Mouse (Mus musculus): ENCODE data around the gene Ubc.

Ubc gene

GRCm38 (mm10) chr5:125383637-125384420 lies 6.2 kb downstream of the Ubc start:
- DNase-seq (ENCODE audit: low read depth in 2 of 2, low spot score in 2 of 2): no peak

GRCm38 (mm10) chr5:125382673-125383558 lies 7.1 kb downstream of the Ubc start:
- peak in 1 of 2 experiments; percentile 53 for DNase-seq (ENCODE audit: low read depth in 2 of 2, low spot score in 2 of 2)

DNA sequence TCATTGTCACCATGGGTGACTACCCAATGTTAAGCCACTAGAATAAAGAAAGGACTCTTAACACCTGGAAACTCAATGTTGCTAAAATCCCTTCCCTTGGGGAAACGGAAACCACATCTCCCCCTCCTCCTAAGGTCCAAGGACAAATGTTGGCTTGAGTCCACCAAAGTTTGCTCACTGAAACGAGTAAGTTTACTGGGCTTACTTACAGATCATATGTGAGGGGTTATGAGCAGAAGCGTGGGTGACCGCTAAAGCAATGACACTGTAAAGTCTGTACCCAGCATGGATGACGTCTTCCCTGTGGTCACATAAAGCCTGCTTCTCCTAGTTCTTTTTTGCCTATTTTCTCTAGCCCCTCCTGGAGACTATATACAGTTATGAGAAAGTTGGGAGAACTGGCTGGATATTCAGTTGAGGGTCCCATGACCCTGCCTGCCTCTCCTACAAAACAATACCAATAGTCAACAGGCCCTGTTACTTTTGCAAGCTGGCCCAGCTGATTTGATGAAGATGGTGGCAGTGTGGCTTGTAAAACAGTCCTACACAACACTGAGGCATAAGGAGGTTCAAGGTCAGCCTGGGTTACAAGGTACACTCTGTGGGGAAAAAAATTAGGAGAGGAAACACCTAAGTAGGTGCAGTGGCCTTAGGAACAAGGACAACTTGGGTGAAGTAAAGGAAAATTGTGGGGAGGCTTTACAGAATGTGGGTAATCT lies 7.9 kb downstream of the Ubc start:
- DNase-seq (ENCODE audit: low read depth in 2 of 2, low spot score in 2 of 2): no peak

GRCm38 (mm10) chr5:125378919-125379318 lies 11.1 kb downstream of the Ubc start:
- no peak for DNase-seq (ENCODE audit: low read depth in 2 of 2, low spot score in 2 of 2)

DNA sequence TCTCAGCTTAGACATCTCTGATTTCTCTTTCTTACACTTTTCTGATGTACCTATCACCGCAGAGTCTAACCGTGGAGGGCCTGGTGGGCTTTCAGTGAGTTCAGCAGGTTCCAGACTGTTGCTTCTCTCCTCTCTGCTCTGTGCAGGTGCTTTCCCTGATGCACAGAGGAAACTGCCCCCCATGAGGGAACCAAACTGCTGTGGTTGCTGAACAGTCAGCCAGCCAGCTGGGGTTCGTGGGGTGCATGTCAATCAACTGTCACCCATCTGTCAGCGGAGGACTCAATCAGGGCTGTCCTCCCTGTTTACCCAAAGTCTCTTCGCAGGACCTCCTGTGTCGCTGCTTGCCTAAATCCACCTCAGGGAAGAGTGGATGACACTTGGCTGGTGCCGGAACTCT lies 12.8 kb downstream of the Ubc start:
- no peak for DNase-seq (ENCODE audit: low read depth in 2 of 2, low spot score in 2 of 2)

DNA sequence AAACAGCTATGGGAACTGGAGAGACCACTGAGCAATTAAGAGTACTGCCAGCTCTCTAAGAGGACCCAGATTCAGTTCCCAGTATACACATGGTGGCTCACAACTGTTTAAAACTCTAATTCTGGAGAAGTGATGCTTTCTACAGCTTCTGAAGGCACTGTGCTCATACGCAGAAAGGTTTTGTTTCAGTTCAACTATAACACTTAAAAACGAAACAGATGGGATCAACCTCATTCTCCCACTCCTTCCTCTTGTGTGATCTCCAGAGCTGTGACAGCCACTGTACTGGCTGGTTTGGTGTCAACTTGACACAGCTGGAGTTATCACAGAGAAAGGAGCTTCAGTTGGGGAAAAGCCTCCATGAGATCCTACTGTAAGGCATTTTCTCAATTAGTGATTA lies 14.1 kb downstream of the Ubc start:
- no peak for DNase-seq (ENCODE audit: low read depth in 2 of 2, low spot score in 2 of 2)

DNA sequence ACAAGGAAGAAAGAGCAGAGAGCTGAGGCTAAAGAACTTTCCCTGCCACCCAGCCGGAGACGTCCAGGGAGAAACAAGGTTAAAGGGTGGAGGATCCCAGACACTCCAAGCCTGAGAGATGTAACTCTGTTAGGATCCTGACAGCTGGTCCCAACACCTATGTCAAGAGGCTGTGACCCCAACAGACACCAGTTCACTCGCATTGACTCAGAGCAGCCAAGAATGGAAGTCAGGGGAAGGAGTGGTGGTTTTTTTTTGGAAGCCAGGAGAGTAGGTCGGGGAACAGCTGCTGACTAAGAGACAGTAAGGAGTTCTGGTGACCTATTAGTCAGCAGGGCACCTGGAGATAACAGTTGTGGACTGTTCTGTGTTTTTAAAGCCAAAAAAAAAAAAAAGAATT lies 18.0 kb downstream of the Ubc start:
- no peak for DNase-seq (ENCODE audit: low read depth in 2 of 2, low spot score in 2 of 2)

GRCm38 (mm10) chr5:125370950-125371693 lies 18.9 kb downstream of the Ubc start:
- no peak for DNase-seq (ENCODE audit: low read depth in 2 of 2, low spot score in 2 of 2)

- DNase-seq (ENCODE audit: low read depth in 2 of 2, low spot score in 2 of 2): peak; percentile 52 to 72
Observed at GRCm38 (mm10) chr5:125368568-125368967, 21.4 kb downstream of the Ubc start.

GRCm38 (mm10) chr5:125368156-125368555 lies 21.8 kb downstream of the Ubc start:
- no peak for DNase-seq (ENCODE audit: low read depth in 2 of 2, low spot score in 2 of 2)

- no peak for DNase-seq (ENCODE audit: low read depth in 2 of 2, low spot score in 2 of 2)
Observed at GRCm38 (mm10) chr5:125364851-125365429, 25.1 kb downstream of the Ubc start.

GRCm38 (mm10) chr5:125363894-125364293 lies 26.1 kb downstream of the Ubc start:
- DNase-seq (ENCODE audit: low read depth in 2 of 2, low spot score in 2 of 2): no peak

GRCm38 (mm10) chr5:125360981-125361510 lies 29.0 kb downstream of the Ubc start:
- no peak for DNase-seq (ENCODE audit: low read depth in 2 of 2, low spot score in 2 of 2)

DNA sequence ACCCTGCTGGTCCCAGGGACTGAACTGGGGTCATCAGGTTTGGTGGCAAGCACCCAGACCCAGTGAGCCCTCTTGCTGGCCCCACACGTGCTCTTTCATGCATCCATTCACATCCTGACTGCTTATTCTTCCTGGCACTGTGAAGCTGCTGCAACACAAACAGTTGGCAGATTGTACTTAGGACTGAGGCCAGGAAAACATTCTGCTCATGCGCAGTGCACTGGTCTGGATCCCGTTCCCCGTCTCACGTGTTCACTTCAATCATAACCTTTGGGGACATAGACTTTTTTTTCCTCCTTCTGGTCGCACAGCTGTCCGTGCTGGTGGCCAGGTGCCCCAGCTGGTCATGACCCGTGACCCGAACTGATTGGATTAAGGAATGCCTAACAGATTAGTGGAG lies 29.4 kb downstream of the Ubc start:
- no peak for DNase-seq (ENCODE audit: low read depth in 2 of 2, low spot score in 2 of 2)

GRCm38 (mm10) chr5:125358270-125358608 lies 31.8 kb downstream of the Ubc start:
- no peak for DNase-seq (ENCODE audit: low read depth in 2 of 2, low spot score in 2 of 2)

GRCm38 (mm10) chr5:125357543-125358269 lies 32.3 kb downstream of the Ubc start:
- no peak for DNase-seq (ENCODE audit: low read depth in 2 of 2, low spot score in 2 of 2)

- DNase-seq (ENCODE audit: low read depth in 2 of 2, low spot score in 2 of 2): no peak
Observed at GRCm38 (mm10) chr5:125355650-125356049, 34.4 kb downstream of the Ubc start.

GRCm38 (mm10) chr5:125354885-125355492 lies 35.0 kb downstream of the Ubc start:
- no peak for DNase-seq (ENCODE audit: low read depth in 2 of 2, low spot score in 2 of 2)

GRCm38 (mm10) chr5:125352781-125353294 lies 37.2 kb downstream of the Ubc start:
- DNase-seq (ENCODE audit: low read depth in 2 of 2, low spot score in 2 of 2): no peak
